Mouse (Mus musculus): ENCODE data around the gene Gm20388.
"Not testable (repeated sequence)": the region's sequence is repeated elsewhere in the genome, so short reads cannot be mapped to it uniquely, and the experiment has no call there.

Gene Gm20388

GRCm38 (mm10) chr8:123101735-123102685 lies 3191.4 kb downstream of the Gm20388 start, which contains the start of gene Rpl13:
Gene Rpl13 (plus strand): TSS chr8:123102350.
- DNase-seq, result peak; percentile 98

GRCm38 (mm10) chr8:123102855-123103254 lies 3192.2 kb downstream of the Gm20388 start:
- DNase-seq, result not testable (repeated sequence)

GRCm38 (mm10) chr8:123103285-123103684 lies 3192.6 kb downstream of the Gm20388 start:
- no peak for DNase-seq

- no peak for DNase-seq
These were observed 3193.6 kb downstream of the Gm20388 start for GRCm38 (mm10) chr8:123104046-123104767.

GRCm38 (mm10) chr8:123105553-123106326 lies 3195.1 kb downstream of the Gm20388 start:
- DNase-seq, result no peak

- peak in 1 of 2 experiments; percentile 34 for DNase-seq
These were observed 3195.9 kb downstream of the Gm20388 start for GRCm38 (mm10) chr8:123106531-123106930.

- no peak for DNase-seq
These were observed 3197.4 kb downstream of the Gm20388 start for GRCm38 (mm10) chr8:123108010-123108409.

- no peak for DNase-seq
These were observed 3198.3 kb downstream of the Gm20388 start for GRCm38 (mm10) chr8:123108953-123109352.

GRCm38 (mm10) chr8:123110649-123111048 lies 3200.0 kb downstream of the Gm20388 start:
- peak; percentile 54 to 66 for DNase-seq

GRCm38 (mm10) chr8:123112892-123113291 lies 3202.3 kb downstream of the Gm20388 start:
- DNase-seq, result peak in 1 of 2 experiments; percentile 59

- no peak for DNase-seq
These were observed 3203.3 kb downstream of the Gm20388 start for GRCm38 (mm10) chr8:123113908-123114469.

- no peak for DNase-seq
These were observed 3204.0 kb downstream of the Gm20388 start for GRCm38 (mm10) chr8:123114644-123115043.

- no peak for DNase-seq
These were observed 3206.6 kb downstream of the Gm20388 start, which contains the start of gene Cpne7 for GRCm38 (mm10) chr8:123117127-123117731. Gene Cpne7 (plus strand): TSS chr8:123117374.

GRCm38 (mm10) chr8:123117744-123118143 lies 3207.1 kb downstream of the Gm20388 start:
- no peak for DNase-seq

GRCm38 (mm10) chr8:123122059-123122458 lies 3211.4 kb downstream of the Gm20388 start:
- no peak for DNase-seq

- no peak for DNase-seq
These were observed 3212.0 kb downstream of the Gm20388 start for GRCm38 (mm10) chr8:123122670-123123069.

GRCm38 (mm10) chr8:123126193-123126816 lies 3215.7 kb downstream of the Gm20388 start:
- DNase-seq, result peak; percentile 70 to 81

GRCm38 (mm10) chr8:123131041-123131440 lies 3220.4 kb downstream of the Gm20388 start:
- DNase-seq, result no peak

- no peak for DNase-seq
These were observed 3222.3 kb downstream of the Gm20388 start for GRCm38 (mm10) chr8:123132953-123133352.

- DNase-seq, result no peak
These were observed 3223.6 kb downstream of the Gm20388 start for GRCm38 (mm10) chr8:123134149-123134713.

GRCm38 (mm10) chr8:123135406-123135805 lies 3224.8 kb downstream of the Gm20388 start:
- no peak for DNase-seq
